Mouse (Mus musculus): Measurements from ENCODE around the gene Znrf2.

GRCm38 (mm10) chr6:54810314-54810646, 6.4 kb upstream of the Znrf2 start:
- no peak for TF ChIP-seq CTCF (IDR thresholded peaks at IDR 0.05; ENCODE audit: borderline replicate concordance, insufficient read depth, low read depth, low read length)
- TF ChIP-seq POLR2A (IDR thresholded peaks at IDR 0.05; ENCODE audit: borderline replicate concordance, insufficient read depth, low read length), result no peak

Data from cerebellum, adult 2 months (tissue).